Mouse (Mus musculus): Measurements from ENCODE around the gene Srgap3.

Srgap3 gene

DNA sequence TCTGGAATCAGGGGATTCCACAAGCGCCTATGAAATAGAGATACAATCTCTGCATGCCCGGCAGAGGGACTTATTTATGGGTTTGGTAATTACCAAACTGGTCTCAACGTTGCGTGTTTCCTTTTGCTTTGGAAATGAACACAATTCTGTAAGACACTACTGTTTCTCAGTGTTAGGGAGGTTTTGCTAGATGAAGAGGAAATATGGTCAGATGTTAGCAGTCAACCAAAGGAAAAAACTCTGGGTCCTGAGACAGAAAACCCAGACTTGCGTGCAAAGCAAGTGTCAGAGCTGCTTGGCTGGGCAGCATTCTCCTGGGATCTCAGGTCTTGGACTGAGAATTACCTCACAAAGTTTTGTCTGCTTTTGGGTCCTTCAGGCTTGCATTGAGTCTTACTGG, 34.5 kb downstream of the Srgap3 start:
- no peak for DNase-seq (ENCODE audit: low spot score in 2 of 2)

DNA sequence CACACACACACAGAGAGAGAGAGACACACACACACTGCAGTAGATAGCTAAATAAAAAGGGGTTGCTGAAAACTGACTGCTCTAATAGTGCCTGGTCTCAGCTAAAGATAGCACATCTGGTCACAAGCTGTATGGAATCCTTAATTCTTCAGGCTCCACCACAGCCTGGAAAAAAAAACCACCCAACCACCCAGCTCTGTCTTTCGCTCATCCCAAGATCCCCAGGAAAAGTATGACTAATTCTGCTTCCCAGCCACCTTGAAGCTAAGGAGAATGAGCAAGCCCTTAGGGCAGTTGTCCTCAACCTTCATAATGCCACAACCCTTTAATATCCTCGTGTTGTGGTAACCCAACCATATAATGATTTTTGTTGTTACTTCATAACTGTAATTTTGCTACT, 37.4 kb downstream of the Srgap3 start:
- no peak for DNase-seq (ENCODE audit: low spot score in 2 of 2)

DNA sequence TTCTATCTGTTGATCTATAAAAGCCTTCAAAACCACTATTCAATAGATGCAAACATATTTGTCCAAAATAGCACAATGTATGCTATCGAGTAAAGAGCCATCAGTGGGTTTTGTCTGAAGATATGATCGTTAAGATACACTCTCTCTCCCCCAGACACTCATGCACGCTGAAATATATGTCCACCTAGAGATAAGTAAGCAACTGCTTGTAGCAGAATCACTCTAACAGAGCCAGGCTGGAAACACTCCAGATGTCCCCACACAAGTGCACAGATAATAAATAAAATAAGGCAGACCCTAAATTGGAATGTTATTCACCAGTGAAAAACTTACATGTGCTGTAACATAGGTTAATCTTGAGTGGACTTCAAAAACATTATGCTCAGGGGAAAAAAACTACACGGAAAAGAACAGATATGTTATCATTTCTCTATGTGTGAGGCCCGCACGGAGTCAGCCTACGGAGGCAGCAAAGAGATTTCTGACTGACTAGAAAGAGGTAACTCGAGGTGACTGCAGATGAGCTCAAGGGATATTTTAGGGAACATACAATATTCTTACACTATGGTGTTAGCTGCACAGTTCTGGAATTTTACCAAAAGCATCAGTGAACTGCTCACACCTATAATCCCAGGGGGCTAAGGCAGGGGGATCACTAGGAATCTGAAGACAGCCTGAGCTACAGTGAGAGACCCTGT, 39.0 kb downstream of the Srgap3 start:
- no peak for DNase-seq (ENCODE audit: low spot score in 2 of 2)

DNA sequence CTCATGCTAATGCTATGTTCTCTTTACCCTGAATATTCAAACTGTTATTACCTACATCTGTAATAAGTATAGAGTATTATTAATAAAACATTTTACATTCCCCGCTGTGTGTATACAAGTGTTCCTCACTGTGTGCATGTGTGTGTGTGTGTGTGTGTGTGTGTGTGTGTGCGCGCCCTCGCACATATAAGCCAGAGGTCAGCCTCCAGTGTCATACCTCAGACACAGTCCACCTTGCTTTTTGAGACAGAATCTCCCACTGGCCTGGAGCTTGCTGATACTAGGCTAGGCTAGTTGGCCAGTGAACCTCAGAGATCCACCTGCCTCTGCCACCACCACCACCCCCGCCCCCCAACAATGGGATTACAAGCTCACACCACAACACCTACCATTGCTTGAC, 43.3 kb downstream of the Srgap3 start:
- no peak for DNase-seq (ENCODE audit: low spot score in 2 of 2)

DNA sequence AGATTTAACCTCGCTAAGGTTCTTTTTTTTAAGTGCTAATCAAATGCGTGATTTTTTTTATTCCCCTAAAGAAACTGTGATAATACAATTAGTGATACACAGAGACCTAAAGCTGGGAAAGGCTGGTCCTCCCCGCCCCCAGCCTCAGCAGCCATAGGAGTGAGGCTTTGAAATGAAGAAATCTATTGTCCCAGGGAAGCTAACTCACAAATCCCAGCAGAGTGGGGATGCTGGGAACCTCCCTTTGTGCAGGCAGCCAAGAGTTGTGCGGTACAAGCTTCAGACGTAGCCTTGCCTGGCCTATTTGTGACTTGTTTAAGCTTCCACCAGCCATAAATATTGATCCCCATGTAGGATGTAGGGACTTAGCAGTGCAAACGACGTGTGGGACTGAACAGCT, 43.8 kb downstream of the Srgap3 start:
- DNase-seq (ENCODE audit: low spot score in 2 of 2) = no peak

DNA sequence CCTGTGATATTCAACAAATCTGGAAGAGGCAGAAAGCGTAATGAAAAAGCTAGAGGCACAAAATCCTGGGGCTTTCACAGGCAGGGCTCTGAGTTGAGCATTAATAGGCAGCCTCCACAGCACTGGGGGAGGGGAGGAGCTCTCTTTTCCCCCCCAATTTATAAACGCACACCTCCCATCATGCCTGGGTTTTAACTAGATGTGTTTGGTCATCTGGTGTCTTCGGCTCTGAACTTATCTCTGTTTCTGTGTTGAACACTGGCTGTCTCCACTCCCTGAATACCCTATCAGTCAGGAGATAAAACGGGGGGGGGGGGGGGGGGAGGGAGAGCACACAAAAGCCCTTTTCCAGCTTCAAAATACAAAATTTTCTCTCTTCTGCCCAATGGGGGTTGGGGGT, 44.3 kb downstream of the Srgap3 start:
- DNase-seq (ENCODE audit: low spot score in 2 of 2) = no peak

DNA sequence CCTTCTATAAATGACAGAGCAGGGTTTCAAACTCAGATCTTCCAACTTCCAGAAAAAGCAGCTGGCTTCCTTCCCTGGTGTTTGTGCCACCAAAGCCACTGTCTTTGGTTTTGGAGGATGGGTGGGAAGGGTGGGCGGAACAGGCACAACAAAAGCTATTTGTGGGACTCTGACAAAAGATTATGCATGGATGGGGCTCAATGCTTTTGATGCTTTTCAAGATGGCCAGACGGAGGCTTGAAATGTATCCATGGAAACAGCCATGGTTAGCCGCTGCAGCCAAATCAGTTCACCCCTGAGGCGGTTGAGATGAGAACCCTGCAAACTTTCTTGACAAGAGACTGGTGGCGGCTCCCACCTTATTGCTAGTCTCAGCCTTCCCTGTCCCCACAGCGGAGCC, 46.8 kb downstream of the Srgap3 start:
- DNase-seq (ENCODE audit: low spot score in 2 of 2) = no peak

DNA sequence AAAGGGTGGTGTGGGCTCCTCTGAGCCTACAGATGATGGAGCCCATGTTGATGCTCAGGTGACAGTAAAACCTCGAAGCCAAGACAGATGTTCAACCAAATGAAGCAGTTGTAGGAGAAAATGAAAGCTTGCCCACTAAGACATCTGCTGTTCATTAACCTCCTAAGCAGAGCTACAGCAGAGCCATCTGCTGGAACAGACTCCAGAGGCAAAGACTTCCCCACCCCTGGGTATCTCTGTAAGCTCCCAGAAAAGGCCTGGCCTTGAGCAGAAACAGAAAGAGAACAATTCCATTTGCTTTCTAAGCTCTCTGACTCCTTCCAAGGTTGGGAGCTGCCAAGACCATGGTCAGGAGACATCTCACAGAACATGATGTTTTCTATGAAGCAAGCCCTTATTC, 47.4 kb downstream of the Srgap3 start:
- DNase-seq (ENCODE audit: low spot score in 2 of 2) = no peak

DNA sequence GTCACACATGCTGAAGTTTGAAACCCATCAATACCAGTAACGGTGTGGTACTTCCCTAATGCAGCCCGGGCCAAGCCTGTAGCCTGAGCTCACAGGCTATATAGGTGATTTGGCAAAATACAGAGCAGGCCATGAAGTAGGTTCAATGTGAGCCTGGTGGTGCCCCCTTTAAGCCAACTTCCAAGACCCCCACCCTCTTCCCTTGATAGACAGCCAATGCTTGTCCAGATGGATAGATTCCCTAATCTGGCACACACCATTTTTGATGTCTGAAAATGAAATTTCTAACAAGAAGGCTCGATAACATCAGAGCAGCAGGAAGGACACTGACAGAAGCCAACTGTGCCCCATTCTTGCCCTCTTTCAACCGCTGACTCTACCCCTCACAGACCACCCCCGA, 47.8 kb downstream of the Srgap3 start:
- DNase-seq (ENCODE audit: low spot score in 2 of 2) = no peak

DNA sequence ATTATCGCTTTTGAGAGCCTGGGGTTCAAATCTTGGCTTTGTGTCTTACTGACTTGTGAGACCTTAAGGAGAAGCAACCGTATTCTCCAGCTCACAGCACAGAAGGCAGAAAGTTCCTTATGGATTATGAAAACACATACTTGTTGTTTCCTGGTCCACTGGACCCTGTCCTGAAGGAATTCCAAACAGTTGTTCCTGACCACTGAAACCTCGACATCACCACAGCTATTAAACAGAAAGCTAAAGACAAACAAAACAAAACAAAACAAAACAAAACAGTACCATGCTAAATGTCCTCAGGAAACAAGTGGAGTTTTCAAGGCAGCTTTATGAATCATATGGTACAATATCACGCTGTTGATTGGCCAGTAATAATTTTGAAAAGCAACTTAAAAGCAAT, 48.6 kb downstream of the Srgap3 start:
- no peak for DNase-seq (ENCODE audit: low spot score in 2 of 2)

DNA sequence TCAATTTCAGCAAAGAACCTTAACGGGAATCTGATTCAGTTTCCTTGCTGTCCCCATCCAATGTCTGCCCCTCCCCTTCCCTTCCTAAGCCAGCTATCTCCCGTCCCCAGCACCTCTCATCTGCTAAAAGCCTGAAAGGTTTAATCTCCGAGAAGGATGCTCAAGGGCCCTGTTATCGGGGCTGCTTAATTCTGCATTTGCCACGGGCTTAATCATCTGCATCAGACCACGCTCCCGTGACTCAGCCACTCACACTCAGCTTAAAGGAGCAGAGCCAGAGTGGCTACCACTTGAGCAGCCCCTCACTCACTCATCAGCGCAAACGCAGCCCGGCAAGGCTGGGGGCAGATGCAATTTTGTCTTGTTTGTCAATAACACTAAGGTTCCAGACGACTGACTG, 50.7 kb downstream of the Srgap3 start:
- no peak for DNase-seq (ENCODE audit: low spot score in 2 of 2)

DNA sequence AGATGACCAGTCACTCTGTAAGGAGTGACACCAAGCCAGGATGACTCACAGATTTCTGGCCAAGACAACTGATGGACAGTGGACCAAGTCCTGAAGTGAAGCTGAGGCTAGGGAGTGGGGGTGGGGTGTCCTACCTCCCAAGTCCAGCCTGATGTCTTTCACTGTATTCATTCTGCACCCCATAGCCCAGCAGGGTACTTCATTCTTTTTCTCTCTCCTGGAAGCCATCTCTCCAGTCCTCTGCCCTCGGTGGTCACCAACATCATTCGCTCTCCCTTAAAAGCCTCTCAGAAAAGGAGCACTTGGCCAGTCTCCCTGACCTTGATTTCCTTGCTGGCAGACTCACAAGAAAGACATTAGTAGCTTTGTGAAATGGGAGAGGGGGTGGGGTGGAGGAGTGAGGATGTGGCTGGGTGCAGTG, 56.7 kb downstream of the Srgap3 start:
- DNase-seq (ENCODE audit: low spot score in 2 of 2) = no peak

DNA sequence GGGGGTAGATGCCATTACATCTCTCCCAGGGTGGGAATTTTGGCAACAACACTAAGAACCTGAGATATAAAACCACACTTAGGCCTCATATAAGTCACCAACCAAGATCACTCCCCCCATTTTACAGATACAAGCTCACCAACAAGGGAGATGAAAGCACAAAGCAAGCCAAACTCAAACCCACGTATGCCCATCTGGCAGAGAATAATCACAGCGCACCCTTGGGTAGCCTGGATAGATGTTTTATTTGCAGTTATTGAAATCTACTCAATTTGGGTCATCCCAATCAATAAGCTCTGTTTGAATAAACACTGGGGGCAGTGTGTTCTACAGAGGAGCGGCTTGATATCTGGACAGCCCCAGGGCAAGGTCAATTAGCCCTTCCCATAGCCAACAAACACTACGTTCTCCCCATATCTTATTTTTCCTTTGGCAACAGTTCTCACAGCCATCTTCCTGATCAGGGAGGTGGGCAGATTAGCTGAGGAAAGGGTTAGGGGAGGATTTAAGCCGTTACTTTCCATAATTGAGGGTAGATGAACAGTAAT, 63.4 kb downstream of the Srgap3 start:
- DNase-seq (ENCODE audit: low spot score in 2 of 2) = no peak

DNA sequence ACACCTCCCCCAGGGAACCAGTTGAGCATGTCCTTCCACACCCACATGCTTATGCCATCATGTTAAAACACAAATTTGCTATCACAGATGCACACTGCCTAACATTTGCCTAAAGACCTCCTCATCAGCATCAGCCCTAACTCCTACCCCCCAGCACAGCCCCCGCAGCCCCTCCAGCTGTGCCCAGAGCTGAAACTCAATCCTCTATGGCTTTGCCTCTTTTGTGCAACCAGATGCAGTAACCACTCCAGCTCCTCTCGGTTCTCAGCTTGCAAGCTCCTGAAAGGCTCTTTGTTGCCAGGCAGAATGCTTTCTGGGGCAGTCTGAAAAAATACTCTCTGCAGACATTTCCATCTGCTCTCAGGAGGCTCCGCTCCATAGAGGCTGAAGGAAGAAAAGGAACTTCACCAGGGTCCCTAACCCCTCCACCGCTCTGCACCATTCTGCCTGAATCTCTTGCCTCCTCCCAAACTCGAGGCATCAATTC, 67.0 kb downstream of the Srgap3 start:
- no peak for DNase-seq (ENCODE audit: low spot score in 2 of 2)

DNA sequence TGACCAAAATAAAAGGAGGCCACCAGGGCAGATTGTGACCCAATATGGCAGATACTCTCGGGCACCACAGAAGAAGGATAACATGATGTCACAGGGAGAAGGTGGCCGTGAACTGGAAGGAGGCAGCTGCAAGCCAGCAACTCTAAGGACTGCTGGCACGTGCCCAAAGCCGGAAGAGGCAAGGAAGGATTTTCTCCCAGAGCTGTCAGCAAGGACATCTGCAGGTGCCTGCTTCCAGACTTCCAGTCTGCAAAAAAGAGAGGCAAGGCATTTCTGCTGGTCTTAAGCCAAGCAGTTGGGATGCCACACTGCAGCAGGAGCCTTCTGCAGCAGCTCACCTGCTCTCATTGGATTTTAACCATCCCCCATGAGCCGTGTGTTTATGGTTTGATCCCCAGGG, 67.9 kb downstream of the Srgap3 start:
- no peak for DNase-seq (ENCODE audit: low spot score in 2 of 2)

DNA sequence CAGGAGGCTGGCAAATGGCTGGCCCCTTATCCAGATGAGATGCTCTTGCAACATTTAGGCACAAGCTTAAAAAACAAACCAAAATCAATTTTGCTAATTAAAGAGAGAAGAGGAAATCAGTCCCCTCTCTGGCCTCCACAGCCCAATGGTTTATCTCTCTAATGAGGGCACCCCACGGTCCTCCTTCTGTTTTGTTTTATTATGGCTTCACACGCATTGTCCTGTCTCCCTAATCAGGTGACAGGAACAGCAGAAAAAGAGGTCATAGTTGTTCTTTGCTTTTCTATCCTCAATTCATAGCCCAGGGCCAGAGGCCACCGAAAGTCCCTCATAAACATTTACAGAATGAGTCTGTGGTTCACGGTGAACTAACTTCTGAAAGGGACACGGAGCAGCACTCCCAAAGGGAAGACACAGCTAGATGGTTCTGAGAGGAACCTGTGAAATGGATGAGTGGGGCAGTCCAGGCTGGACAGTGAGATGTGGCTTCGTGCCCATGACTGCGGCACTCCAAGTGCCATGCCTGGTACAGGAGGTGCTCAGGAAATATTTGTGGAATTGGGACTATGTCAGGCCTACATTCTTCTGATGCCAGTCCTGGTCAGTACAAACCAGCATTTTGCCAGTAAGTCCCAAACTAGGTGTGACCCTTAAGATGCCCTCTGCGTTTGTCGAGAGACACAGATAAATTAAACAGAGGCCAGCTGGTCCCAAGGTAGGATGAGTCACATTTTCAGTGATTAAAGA, 73.8 kb downstream of the Srgap3 start:
- no peak for DNase-seq (ENCODE audit: low spot score in 2 of 2)

DNA sequence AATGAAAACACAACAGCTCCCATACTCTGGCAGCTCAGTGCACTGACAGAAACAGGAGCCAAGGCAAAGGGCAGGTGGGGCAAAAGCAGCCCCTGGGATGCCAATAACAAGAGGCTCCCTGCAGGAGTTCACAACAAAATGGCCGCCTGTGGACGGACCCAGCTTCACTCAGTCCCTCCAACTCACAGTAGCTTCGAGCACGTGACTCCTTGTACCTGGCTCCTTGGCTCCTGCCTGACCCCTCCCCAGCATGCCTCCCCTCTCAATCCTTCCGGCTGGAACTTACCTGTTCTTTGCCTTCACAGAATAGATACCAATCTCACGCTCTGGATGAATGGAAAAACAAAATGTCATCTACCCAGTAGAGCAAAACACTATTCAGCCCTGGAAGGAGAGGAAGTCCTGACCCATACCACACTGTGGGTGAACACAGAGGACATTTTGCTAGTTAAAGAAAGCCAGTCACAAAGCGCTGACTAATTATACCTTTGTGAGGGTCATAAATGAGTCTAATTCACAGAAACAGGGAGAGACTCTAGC, 75.8 kb downstream of the Srgap3 start:
- no peak for DNase-seq (ENCODE audit: low spot score in 2 of 2)

DNA sequence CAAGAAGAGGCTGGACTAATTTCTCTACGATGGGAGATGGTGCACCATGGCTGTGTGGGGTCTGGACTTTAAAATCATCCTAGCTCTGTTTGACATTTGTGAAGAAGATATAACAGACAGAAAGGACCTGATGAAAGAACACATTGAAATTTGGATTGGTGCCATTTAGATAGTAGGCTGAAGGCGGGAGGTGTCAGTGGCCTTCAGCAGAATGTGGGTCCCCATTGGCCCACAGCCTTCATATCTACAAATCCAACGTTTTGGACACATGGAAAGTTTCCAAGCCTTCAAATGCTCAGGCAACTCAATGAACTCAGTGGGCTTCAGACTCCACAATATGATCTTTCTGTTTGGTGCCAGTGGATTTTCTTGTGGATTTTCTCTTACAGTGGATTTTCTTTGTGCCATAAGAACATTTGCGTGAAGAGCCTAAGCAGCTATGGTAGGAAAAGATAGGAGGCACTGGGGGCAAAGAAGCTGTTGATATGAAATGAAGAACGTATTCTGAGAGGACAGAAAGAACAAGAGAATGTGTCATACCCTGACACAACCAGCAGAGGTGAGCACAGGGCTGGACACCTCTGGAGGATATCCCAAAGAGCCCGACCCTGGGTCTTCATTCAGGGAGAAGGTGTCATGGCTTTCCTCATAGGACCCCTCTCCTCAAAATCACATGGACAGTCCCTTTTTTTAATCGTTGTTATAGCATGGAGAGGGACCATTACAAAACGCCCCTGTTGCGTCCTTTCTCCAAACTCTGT, 78.7 kb downstream of the Srgap3 start:
- no peak for DNase-seq (ENCODE audit: low spot score in 2 of 2)

DNA sequence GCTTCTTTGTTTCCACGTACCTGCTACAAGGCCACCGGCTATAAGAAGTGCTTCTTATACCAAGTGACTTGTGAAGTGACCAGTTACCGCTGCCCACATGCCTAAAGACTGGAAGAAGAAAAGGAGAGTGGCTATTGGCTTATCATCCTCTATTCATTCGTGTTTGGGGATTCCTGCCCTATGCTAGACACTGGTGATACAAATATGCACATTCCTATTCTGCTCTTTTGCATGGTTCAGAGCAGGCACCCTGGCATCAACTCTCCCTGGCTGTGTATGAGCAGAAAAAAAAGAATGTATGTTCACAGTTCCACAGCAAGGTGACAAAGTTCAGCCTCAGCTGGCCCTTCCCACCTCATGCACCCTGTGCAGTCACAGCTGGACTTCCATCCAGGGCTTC, 81.0 kb downstream of the Srgap3 start:
- DNase-seq (ENCODE audit: low spot score in 2 of 2) = no peak

DNA sequence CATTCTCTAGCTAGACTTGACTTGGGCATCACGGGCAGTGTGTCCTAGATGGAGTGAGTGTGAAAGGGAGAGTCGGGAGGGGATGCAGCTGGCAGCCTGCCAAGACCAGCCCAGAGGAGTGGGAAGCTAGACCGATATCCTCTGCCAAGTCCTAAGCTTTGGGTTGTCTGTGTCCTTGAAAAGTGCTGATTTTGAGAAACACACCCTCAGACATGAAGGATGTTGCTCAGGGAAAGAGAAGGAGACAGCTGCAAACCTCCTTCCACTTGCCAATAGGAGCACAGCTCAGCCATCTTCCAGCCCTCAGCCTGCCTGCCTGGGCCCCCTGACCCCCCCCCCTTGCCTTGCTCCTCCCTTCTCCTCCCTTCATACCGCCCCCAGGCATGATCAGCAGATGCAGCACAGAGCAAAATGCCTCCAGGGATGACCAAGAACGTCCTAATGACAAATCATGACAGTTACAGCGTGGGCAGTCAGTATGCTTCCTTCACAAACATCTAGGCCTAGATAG, 82.0 kb downstream of the Srgap3 start:
- DNase-seq (ENCODE audit: low spot score in 2 of 2) = no peak

DNA sequence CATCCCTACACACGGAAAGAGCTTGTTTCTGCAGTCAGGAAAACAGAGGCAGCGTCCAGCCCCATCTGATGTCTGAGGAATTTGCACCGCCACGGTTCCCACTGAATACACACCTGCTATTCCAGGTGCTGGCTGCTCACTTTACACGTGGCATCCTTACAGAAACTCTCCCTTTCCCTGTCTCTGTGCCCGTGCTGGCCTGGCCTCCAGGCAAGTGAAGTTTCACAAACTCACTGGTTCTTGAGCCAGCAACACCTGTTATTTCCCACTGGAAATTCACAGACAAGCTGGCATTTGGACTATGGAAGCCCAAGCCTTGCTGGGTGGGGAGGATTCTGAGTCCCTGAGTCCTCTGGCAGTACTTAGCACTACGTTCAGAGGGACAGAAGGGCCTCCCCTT, 84.6 kb downstream of the Srgap3 start:
- DNase-seq (ENCODE audit: low spot score in 2 of 2) = no peak
